Mouse (Mus musculus): Measurements from ENCODE around the gene Shisal2a.

DNA sequence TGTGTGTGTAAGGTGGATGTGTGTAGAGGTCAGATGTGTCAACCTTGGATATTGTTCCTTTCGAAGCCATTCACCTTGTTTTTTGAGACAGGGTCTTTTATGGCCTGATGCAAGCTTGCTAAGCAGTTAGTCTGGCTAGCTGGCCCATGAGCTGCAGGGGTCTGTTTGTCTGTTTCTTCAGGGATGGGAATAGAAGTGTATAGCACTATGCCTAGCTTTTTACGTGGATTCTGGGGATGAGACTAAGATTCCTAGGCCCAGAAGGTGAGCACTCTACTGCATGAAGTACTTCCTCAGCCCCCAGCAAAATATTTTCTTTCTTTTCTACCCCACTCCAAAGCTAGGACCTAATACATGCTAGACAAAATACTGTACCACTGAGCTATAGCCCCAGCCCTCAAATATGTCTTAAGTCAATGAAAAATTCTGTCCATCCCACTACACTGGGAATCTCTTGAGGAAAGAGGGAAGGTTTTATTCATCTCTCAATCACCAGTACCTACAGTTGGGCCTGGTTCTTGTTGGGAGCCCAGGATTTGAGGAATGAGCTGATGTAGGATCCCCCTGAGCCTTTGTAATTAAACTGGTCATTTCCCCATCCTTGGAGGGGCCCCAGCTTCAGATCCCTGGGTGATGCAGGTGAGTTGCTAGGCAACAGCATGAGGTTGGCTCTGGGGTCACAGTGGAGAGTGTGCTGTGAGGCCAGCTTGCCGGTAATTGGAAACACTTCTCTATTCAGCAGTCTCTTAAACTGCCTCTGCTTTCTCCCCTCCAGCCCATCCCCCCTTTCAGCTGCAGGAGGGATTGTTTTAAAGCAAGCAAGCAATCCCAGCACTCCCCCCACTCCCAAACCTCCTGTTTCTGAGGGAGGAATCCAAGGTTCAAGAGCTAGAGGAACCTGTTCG lies 47.8 kb upstream of the Shisal2a start:
- no peak for TF ChIP-seq CTCF (IDR thresholded peaks at IDR 0.05; ENCODE audit: low read depth, low read length)
- no peak for TF ChIP-seq GATA1 (IDR thresholded peaks at IDR 0.05; ENCODE audit: borderline replicate concordance, low read length)
- no peak for TF ChIP-seq POLR2AphosphoS5 (IDR thresholded peaks at IDR 0.05; ENCODE audit: insufficient replicate concordance, low read depth, low read length)
- no peak for TF ChIP-seq TAL1 (conservative IDR thresholded peaks at IDR 0.05; ENCODE audit: low read depth, low read length)

Measured in G1E (cell line).